Mouse (Mus musculus) stomach, postnatal 0 days (tissue): ENCODE data around the gene Prkcg.

Experiments used
- CTCF ChIP-seq: IDR thresholded peaks from 2 replicates; pipeline ENCODE4 v1.5.1; 2016; ENCODE audit warnings: antibody characterized with exemption, low read depth, mild to moderate bottlenecking, moderate library complexity
- EP300 ChIP-seq: optimal IDR thresholded peaks from 2 replicates; pipeline ENCODE3; 2016; ENCODE audit warnings: antibody characterized with exemption

DNA sequence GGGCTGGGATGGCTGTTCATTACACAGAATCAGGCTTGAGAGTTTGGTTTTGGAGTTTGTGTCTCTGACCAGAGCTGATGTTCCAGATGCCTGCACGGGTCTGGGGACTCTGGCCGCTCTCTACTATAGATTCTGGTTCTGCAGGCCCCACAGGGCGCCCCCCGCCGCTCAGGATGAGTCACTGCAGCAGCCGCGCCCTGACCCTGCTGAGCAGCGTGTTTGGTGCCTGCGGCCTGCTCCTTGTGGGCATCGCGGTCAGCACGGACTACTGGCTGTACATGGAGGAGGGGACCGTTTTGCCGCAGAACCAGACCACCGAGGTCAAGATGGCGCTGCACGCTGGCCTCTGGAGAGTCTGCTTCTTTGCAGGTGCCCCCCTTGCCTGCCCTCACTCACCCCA is 47.4 kb downstream of the Prkcg start:
- TF ChIP-seq CTCF = no peak
- no peak for TF ChIP-seq EP300
